Mouse (Mus musculus) adrenal gland, adult (tissue): ENCODE results near the gene Mob2.
A peak's percentile ranks its signal among the peaks of the same experiment; 100 is the strongest.

Source experiments
- DNase-seq, 2 experiments: peaks; one replicate each; pipeline ENCODE4 v3.0.0; 2022 to 2023; ENCODE audit warnings: low spot score in 1 of 2; ENCODE audit not compliant: inconsistent age in 2 of 2

The Mob2 gene

GRCm38 (mm10) chr7:142060931-142061565 lies at the start of gene Mob2:
Mob2 (minus strand) TSS chr7:142061065.
- DNase-seq: peak; percentile 93 to 97

- no peak for DNase-seq
These were observed 43.9 kb upstream of the Mob2 start for GRCm38 (mm10) chr7:142104747-142105146.

- peak; percentile 83 to 93 for DNase-seq
These were observed 36.9 kb upstream of the Mob2 start for GRCm38 (mm10) chr7:142097776-142098175.

GRCm38 (mm10) chr7:142096701-142097100 lies 35.8 kb upstream of the Mob2 start:
- DNase-seq: peak in 1 of 2 experiments; percentile 31

GRCm38 (mm10) chr7:142095183-142095931 lies 34.5 kb upstream of the Mob2 start, which contains the start of gene Dusp8:
Dusp8 (minus strand) TSS chr7:142095843.
- DNase-seq: peak; percentile 96 to 98

GRCm38 (mm10) chr7:142094301-142095143 lies 33.7 kb upstream of the Mob2 start:
- peak; percentile 52 to 65 for DNase-seq

GRCm38 (mm10) chr7:142093696-142094240 lies 32.9 kb upstream of the Mob2 start:
- peak in 1 of 2 experiments; percentile 31 for DNase-seq

GRCm38 (mm10) chr7:142092991-142093390 lies 32.1 kb upstream of the Mob2 start:
- peak in 1 of 2 experiments; percentile 30 for DNase-seq

- peak in 1 of 2 experiments; percentile 29 for DNase-seq
These were observed 31.0 kb upstream of the Mob2 start for GRCm38 (mm10) chr7:142091848-142092247.

GRCm38 (mm10) chr7:142089648-142090447 lies 29.0 kb upstream of the Mob2 start:
- peak; percentile 42 to 59 for DNase-seq

GRCm38 (mm10) chr7:142088886-142089285 lies 28.0 kb upstream of the Mob2 start:
- peak; percentile 89 to 92 for DNase-seq

GRCm38 (mm10) chr7:142087069-142087652 lies 26.3 kb upstream of the Mob2 start:
- DNase-seq: peak in 1 of 2 experiments; percentile 17

GRCm38 (mm10) chr7:142086159-142086905 lies 25.5 kb upstream of the Mob2 start:
- peak in 1 of 2 experiments; percentile 21 for DNase-seq

GRCm38 (mm10) chr7:142084820-142085219 lies 24.0 kb upstream of the Mob2 start:
- DNase-seq: peak; percentile 96 to 98

- no peak for DNase-seq
These were observed 23.5 kb upstream of the Mob2 start for GRCm38 (mm10) chr7:142084395-142084794.

- DNase-seq: peak; percentile 80 to 81
These were observed 22.9 kb upstream of the Mob2 start for GRCm38 (mm10) chr7:142083588-142084317.

- peak in 1 of 2 experiments; percentile 20 for DNase-seq
These were observed 21.7 kb upstream of the Mob2 start for GRCm38 (mm10) chr7:142082607-142083006.

- DNase-seq: no peak
These were observed 21.3 kb upstream of the Mob2 start for GRCm38 (mm10) chr7:142082179-142082578.
